Mouse (Mus musculus): Measurements from ENCODE around the gene Prss33.

DNA sequence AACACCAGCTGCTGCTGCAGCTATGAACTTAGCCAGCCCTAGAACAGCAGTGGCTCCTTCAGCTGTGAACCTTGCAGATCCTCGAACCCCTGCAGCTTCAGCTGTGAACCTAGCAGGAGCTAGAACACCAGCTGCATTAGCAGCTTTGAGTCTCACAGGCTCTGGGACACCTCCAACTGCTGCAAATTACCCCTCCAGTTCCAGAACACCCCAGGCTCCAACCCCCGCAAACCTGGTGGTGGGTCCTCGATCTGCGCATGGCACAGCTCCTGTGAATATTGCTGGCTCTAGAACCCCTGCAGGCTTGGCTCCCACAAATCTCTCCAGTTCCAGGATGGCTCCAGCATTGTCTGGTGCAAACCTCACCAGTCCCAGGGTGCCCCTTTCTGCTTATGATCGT, 15.1 kb downstream of the Prss33 start:
- TF ChIP-seq POLR2A (IDR thresholded peaks at IDR 0.05; ENCODE audit: insufficient read length, low read depth) (no peak), USF1 (IDR thresholded peaks at IDR 0.05; ENCODE audit: low read depth) (no peak)

All from myocyte (in vitro differentiated cells).